Mouse (Mus musculus) heart, postnatal 0 days (tissue): ENCODE results near the gene Ift122. TPM values are rescaled to one million over a fixed set of nuclear protein-coding genes. Genes with fewer than 3 reads are reported as not detected.

Source experiments
- ATAC-seq: fragments of 200-750 bp; cut with Nextera tagmentation; 2 replicates; pipeline ENCODE4 v1.8.0; 2017; ENCODE audit warnings: low read depth, moderate number of reproducible peaks, moderate library complexity; ENCODE audit not compliant: insufficient read depth
- DNase-seq: peaks from one replicate; pipeline ENCODE4 v3.0.0-alpha.2; 2016; ENCODE audit warnings: low spot score
- H3K27ac ChIP-seq: fragments of 300-500 bp; sonication (generic); 2 replicates; pipeline ENCODE4 v1.5.1; 2014; ENCODE audit warnings: low read depth, mild to moderate bottlenecking
- H3K27me3 ChIP-seq: fragments of 300-500 bp; sonication (generic); 2 replicates; pipeline ENCODE4 v1.6.1; 2014; ENCODE audit warnings: low read length, mixed read lengths; ENCODE audit not compliant: control insufficient read depth, insufficient read depth
- H3K36me3 ChIP-seq: fragments of 300-500 bp; sonication (generic); replicated peaks from 2 replicates; pipeline ENCODE4 v1.6.1; 2014; ENCODE audit warnings: low read length, mixed read lengths; ENCODE audit not compliant: control insufficient read depth, insufficient read depth
- H3K4me1 ChIP-seq: fragments of 300-500 bp; sonication (generic); 2 replicates; pipeline ENCODE4 v1.6.1; 2014; ENCODE audit warnings: antibody characterized with exemption; ENCODE audit not compliant: control insufficient read depth, insufficient read depth
- H3K4me2 ChIP-seq: fragments of 300-500 bp; sonication (generic); 2 replicates; pipeline ENCODE4 v1.6.1; 2014; ENCODE audit warnings: low read depth, mild to moderate bottlenecking, low read length, moderate library complexity
- H3K4me3 ChIP-seq: fragments of 300-500 bp; sonication (generic); 2 replicates; pipeline ENCODE4 v1.5.1; 2014; ENCODE audit warnings: low read depth, low read length
- H3K9ac ChIP-seq: fragments of 300-500 bp; sonication (generic); replicated peaks from 2 replicates; pipeline ENCODE4 v1.6.1; 2014; ENCODE audit warnings: low read depth, low read length, mixed read lengths
- H3K9me3 ChIP-seq: fragments of 300-500 bp; sonication (generic); replicated peaks from 2 replicates; pipeline ENCODE4 v1.6.1; 2016; ENCODE audit warnings: low read length; ENCODE audit not compliant: control insufficient read depth
- CTCF ChIP-seq: IDR thresholded peaks from 2 replicates; pipeline ENCODE4 v1.5.1; 2016; ENCODE audit warnings: antibody characterized with exemption, control low read depth, low read depth
- EP300 ChIP-seq: IDR thresholded peaks from 2 replicates; pipeline ENCODE4 v1.6.1; 2016; ENCODE audit warnings: antibody characterized with exemption, low read depth
- WGBS: fragments of 180-500 bp; shearing (Covaris S2); extraction: QIAGEN DNeasy Blood & Tissue Kit; methylation state at CpG from one replicate; pipeline ENCODE4 v1.1.7; 2014; 5-methylcytosine and 5-hydroxymethylcytosine counted together
- polyA plus RNA-seq: library from polyadenylated mRNA; unstranded; fragments of >200 nt; fragmentation: Nextera tagmentation; extraction: Ambion mirVana; gene quantifications from 2 replicates; pipeline ENCODE4 v1.2.1, GENCODE M21; 2015
- total RNA-seq: library from RNA; depleted of rRNA; stranded (reverse); fragments of >200 nt; gene quantifications from 2 replicates; pipeline ENCODE4 v1.2.3, GENCODE M21; 2014; ENCODE audit warnings: low replicate concordance

The Ift122 gene
- total and polyA plus RNA-seq, 2 experiments from 2014 or later = 13.5 to 25.8 TPM

- ATAC-seq (no peak), DNase-seq (peak; percentile 54)
- Histone ChIP-seq H3K9ac (no peak overlapping the region), H3K4me1 (peaks cover 16% of the 10 kb centered on the region), H3K4me3 (no peak overlapping the region), H3K36me3 (no peaks in the 10 kb centered on the region), H3K9me3 (no peaks in the 10 kb centered on the region), H3K27ac (peak overlapping the region; percentile 77), H3K4me2 (no peak overlapping the region), H3K27me3 (no peaks in the 10 kb centered on the region)
- TF ChIP-seq EP300 (peak; percentile 71; the same call in 1 of the 2 replicates), CTCF (no peak)
- WGBS = 67% methylated on average over 6 of the region's 6 CpGs
Measured at GRCm38 (mm10) chr6:115905568-115905967, 52.3 kb downstream of the Ift122 start.

GRCm38 (mm10) chr6:115906455-115906854 lies 53.2 kb downstream of the Ift122 start:
- Histone ChIP-seq H3K4me3 (no peak overlapping the region), H3K4me2 (no peak overlapping the region), H3K27me3 (no peaks in the 10 kb centered on the region), H3K9me3 (no peaks in the 10 kb centered on the region), H3K4me1 (peaks cover 24% of the 10 kb centered on the region), H3K9ac (no peak overlapping the region), H3K36me3 (no peaks in the 10 kb centered on the region), H3K27ac (peak overlapping the region; percentile 50; the same call in 1 of the 2 replicates)
- TF ChIP-seq CTCF (no peak), EP300 (no peak)
- ATAC-seq = no peak
- 52% methylated on average over 1 of the region's 1 CpGs for WGBS
- DNase-seq = no peak

GRCm38 (mm10) chr6:115906871-115907270 lies 53.6 kb downstream of the Ift122 start:
- WGBS = 57% methylated on average over 2 of the region's 2 CpGs
- Histone ChIP-seq H3K27me3 (no peaks in the 10 kb centered on the region), H3K9me3 (no peaks in the 10 kb centered on the region), H3K4me2 (no peak overlapping the region), H3K36me3 (no peaks in the 10 kb centered on the region), H3K4me3 (no peak overlapping the region), H3K4me1 (peaks cover 28% of the 10 kb centered on the region), H3K27ac (peak overlapping the region; percentile 50; the same call in 1 of the 2 replicates), H3K9ac (no peak overlapping the region)
- DNase-seq (no peak), ATAC-seq (no peak)
- no peak for TF ChIP-seq CTCF
- TF ChIP-seq EP300 = no peak

GRCm38 (mm10) chr6:115908421-115908982 lies 55.2 kb downstream of the Ift122 start:
- H3K9me3 ChIP-seq = no peaks in the 10 kb centered on the region
- peak overlapping the region; percentile 60; the same call in 1 of the 2 replicates for H3K27ac ChIP-seq
- no peak for ATAC-seq
- no peak overlapping the region for H3K9ac ChIP-seq
- WGBS = 42% methylated on average over 6 of the region's 6 CpGs
- no peak overlapping the region for H3K4me3 ChIP-seq
- TF ChIP-seq CTCF = no peak
- no peaks in the 10 kb centered on the region for H3K27me3 ChIP-seq
- H3K4me2 ChIP-seq = no peak overlapping the region
- no peak for DNase-seq
- no peaks in the 10 kb centered on the region for H3K36me3 ChIP-seq
- peaks cover 39% of the 10 kb centered on the region for H3K4me1 ChIP-seq

GRCm38 (mm10) chr6:115909052-115909451 lies 55.8 kb downstream of the Ift122 start:
- Histone ChIP-seq H3K9me3 (no peaks in the 10 kb centered on the region), H3K4me3 (no peak overlapping the region), H3K4me2 (no peak overlapping the region), H3K27me3 (no peaks in the 10 kb centered on the region), H3K4me1 (peaks cover 39% of the 10 kb centered on the region), H3K36me3 (no peaks in the 10 kb centered on the region), H3K27ac (peak overlapping the region; percentile 60), H3K9ac (no peak overlapping the region)
- ATAC-seq (no peak), DNase-seq (no peak)
- TF ChIP-seq CTCF (no peak), EP300 (no peak)
- WGBS = 75% methylated on average over 3 of the region's 3 CpGs

DNA sequence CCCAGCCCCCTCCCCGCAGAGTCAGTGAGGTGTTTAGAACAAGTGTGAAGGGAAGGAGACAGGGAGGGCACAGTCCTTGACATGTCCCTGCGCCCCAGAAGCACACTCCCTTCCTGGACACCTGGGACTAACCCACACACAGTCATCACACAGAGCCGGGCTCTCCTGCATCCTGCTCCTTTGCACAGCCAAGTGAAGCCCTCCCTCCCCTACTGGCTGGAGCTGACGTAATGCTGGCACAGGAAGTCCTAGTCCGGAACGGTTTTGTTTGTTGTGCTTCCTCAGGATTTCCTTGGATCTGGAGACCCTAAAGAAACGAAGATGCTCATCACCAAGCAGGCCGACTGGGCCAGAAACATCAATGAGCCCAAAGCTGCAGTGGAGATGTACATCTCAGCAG lies 56.7 kb downstream of the Ift122 start:
- H3K27ac ChIP-seq = peak overlapping the region; percentile 87
- WGBS = 45% methylated on average over 8 of the region's 8 CpGs
- no peak overlapping the region for H3K4me2 ChIP-seq

More for the DNA sequence above, 56.7 kb downstream of the Ift122 start:
- Histone ChIP-seq H3K4me1 (peaks cover 39% of the 10 kb centered on the region), H3K36me3 (no peaks in the 10 kb centered on the region), H3K9me3 (no peaks in the 10 kb centered on the region), H3K27me3 (no peaks in the 10 kb centered on the region), H3K9ac (no peak overlapping the region), H3K4me3 (no peak overlapping the region)
- DNase-seq = peak; percentile 87
- peak; percentile 89 for ATAC-seq
- peak; percentile 89 for TF ChIP-seq EP300
- no peak for TF ChIP-seq CTCF
